Mouse (Mus musculus) bone marrow macrophage, adult 2 months (primary cell): ENCODE data around the gene Plod3.

Source experiments
- CTCF ChIP-seq: IDR thresholded peaks from 2 replicates; pipeline ENCODE4 v1.5.1; 2012; ENCODE audit warnings: low read depth, mild to moderate bottlenecking, low read length, moderate library complexity
- POLR2A ChIP-seq: IDR thresholded peaks from 2 replicates; pipeline ENCODE4 v1.6.1; 2012; ENCODE audit warnings: mild to moderate bottlenecking, low read depth, low read length, borderline replicate concordance

- no peak for TF ChIP-seq CTCF
- TF ChIP-seq POLR2A, result no peak
Observed at GRCm38 (mm10) chr5:136986695-136987137, at the start of gene Plod3.
